9 mouse cellular contexts compared by ENCODE assay signal in genomic region chr12:86905203-86905602, GRCm38 (mm10). TPM values are rescaled to one million over a fixed set of nuclear protein-coding genes. Genes with fewer than 3 reads are reported as not detected.
DNase-seq lines count a peak whose midpoint lies in the region; ATAC-seq lines count a peak whose summit lies in the region.
"Had no signal": no experiment of that assay in that cellular context is flagged by ENCODE, and none has a peak within 500 bp of the region (broad histone marks: within the 10 kb centered on the region; RNA-seq: fewer than 3 reads in every experiment).

No protein-coding gene starts in this region.

- no peaks in the 10 kb centered on the region for H3K36me3 ChIP-seq in embryonic facial prominence, embryonic 14.5 days (ENCODE audit: control insufficient read depth, insufficient read depth, low read length)
- no peaks in the 10 kb centered on the region for H3K36me3 ChIP-seq in limb, embryonic 10.5 days
- H3K36me3 ChIP-seq: hindbrain, embryonic 15.5 days had no signal

- ATAC-seq in frontal cortex, adult (ENCODE audit: low TSS enrichment), result 0 out of 2 replicates have a peak, but pooled peaks have one; percentile 44
- peak; percentile 38; the same call in 1 of the 2 replicates for ATAC-seq in embryonic facial prominence, embryonic 14.5 days (ENCODE audit: low read depth)

- no peak overlapping the region for H3K4me2 ChIP-seq in embryonic facial prominence, embryonic 14.5 days (ENCODE audit: low read depth, low read length)
- H3K4me2 ChIP-seq: hindbrain, embryonic 15.5 days had no signal

- H3K27ac ChIP-seq in embryonic facial prominence, embryonic 14.5 days (replicated peaks; ENCODE audit: low read depth, low read length), result no peak overlapping the region
- H3K27ac ChIP-seq in limb, embryonic 10.5 days, result peak overlapping the region; percentile 63
- H3K27ac ChIP-seq: hindbrain, embryonic 15.5 days had no signal

- H3K9ac ChIP-seq in embryonic facial prominence, embryonic 14.5 days (ENCODE audit: low read depth, low read length), result no peak overlapping the region
- H3K9ac ChIP-seq: hindbrain, embryonic 15.5 days had no signal

- no peaks in the 10 kb centered on the region for H3K9me3 ChIP-seq in embryonic facial prominence, embryonic 14.5 days (ENCODE audit: control insufficient read depth, low read length)
- H3K9me3 ChIP-seq in limb, embryonic 10.5 days (replicated peaks), result no peaks in the 10 kb centered on the region
- H3K9me3 ChIP-seq: hindbrain, embryonic 15.5 days had no signal

- peaks cover 14% of the 10 kb centered on the region for H3K4me1 ChIP-seq in embryonic facial prominence, embryonic 14.5 days (ENCODE audit: control insufficient read depth, insufficient read depth, low read length)
- peaks cover 52% of the 10 kb centered on the region for H3K4me1 ChIP-seq in limb, embryonic 10.5 days

- 19% methylated on average over 4 of the region's 4 CpGs for WGBS in embryonic facial prominence, embryonic 14.5 days
- 12% methylated on average over 4 of the region's 4 CpGs for WGBS in limb, embryonic 10.5 days

- DNase-seq in frontal cortex, postnatal 14 days (ENCODE audit: low spot score in 2 of 2), result no peak
- DNase-seq in 3T3-L1 (ENCODE audit: low read depth, low spot score) (peak; percentile 74), ZHBTc4 (ENCODE audit: low read depth, low spot score) (peak; percentile 85)
- DNase-seq in embryonic facial prominence, embryonic 14.5 days (ENCODE audit: low spot score), result peak; percentile 54
- no peak for DNase-seq in limb, embryonic 10.5 days (ENCODE audit: low spot score)
- DNase-seq in retina, postnatal 1 day, result peak; percentile 75
- DNase-seq in Muller cell, postnatal 12 days (ENCODE audit: inconsistent ontology term), result no peak

- no peak overlapping the region for H3K4me3 ChIP-seq in embryonic facial prominence, embryonic 14.5 days (ENCODE audit: low read depth, low read length)
- no peak overlapping the region for H3K4me3 ChIP-seq in limb, embryonic 10.5 days
- H3K4me3 ChIP-seq: hindbrain, embryonic 15.5 days had no signal

- H3K27me3 ChIP-seq in embryonic facial prominence, embryonic 14.5 days (replicated peaks; ENCODE audit: control insufficient read depth, insufficient read depth, low read length), result no peaks in the 10 kb centered on the region
- H3K27me3 ChIP-seq in limb, embryonic 10.5 days (ENCODE audit: low read depth, poor library complexity, severe bottlenecking), result peaks cover 29% of the 10 kb centered on the region
- H3K27me3 ChIP-seq: hindbrain, embryonic 15.5 days had no signal

RNA-seq across cellular contexts. Expression of gene Irf2bpl, which starts 20.6 kb away (rescaled TPM):
- 33.5 and 33.8 TPM in 2 replicates for polyA plus RNA-seq in embryonic facial prominence, embryonic 14.5 days (2014; fragmentation: Nextera tagmentation; extraction: Ambion mirVana)
- 11.9 and 22.6 TPM in 2 replicates for polyA plus RNA-seq in limb, embryonic 10.5 days (2016; fragmentation: Nextera tagmentation; extraction: Ambion mirVana)

RNA-seq across cellular contexts. Expression of gene Cipc, which starts 41.6 kb away (rescaled TPM):
- 21.4 and 23.3 TPM in 2 replicates for polyA plus RNA-seq in embryonic facial prominence, embryonic 14.5 days (2014; fragmentation: Nextera tagmentation; extraction: Ambion mirVana)
- 31.8 and 37.7 TPM in 2 replicates for polyA plus RNA-seq in limb, embryonic 10.5 days (2016; fragmentation: Nextera tagmentation; extraction: Ambion mirVana)

Comparison
In these comparisons a context has a peak if more than half of its experiments do, and no peak if none do; other contexts are left out.
1. DNase-seq: peak in 3T3-L1 (single experiment), ZHBTc4 (single experiment), embryonic facial prominence, embryonic 14.5 days (single experiment) and retina, postnatal 1 day (single experiment); none in frontal cortex, postnatal 14 days (0 of 2), limb, embryonic 10.5 days (single experiment) and Muller cell, postnatal 12 days (single experiment).